Mouse (Mus musculus): ENCODE data around the gene Bst2.

Gene Bst2

GRCm38 (mm10) chr8:71485142-71486135 lies 51.8 kb downstream of the Bst2 start, which contains the start of gene Ano8:
Gene Ano8 (minus strand): TSS chr8:71485963.
- DNase-seq (ENCODE audit: low spot score in 2 of 2): peak; percentile 75

- no peak for DNase-seq (ENCODE audit: low spot score in 2 of 2)
These were observed 52.5 kb downstream of the Bst2 start for GRCm38 (mm10) chr8:71484736-71485135.
